Mouse (Mus musculus): ENCODE measurements around the gene Plxnb2. TPM values are rescaled to one million over a fixed set of nuclear protein-coding genes. Genes with fewer than 3 reads are reported as not detected.

Plxnb2 gene
- polyA plus RNA-seq, 1 experiment from 2014 or later: 98.5 TPM

- H3K4me1 ChIP-seq (ENCODE audit: control insufficient read depth, insufficient read depth, low read length): peaks cover 12% of the 10 kb centered on the region
- no peaks in the 10 kb centered on the region for H3K9me3 ChIP-seq (ENCODE audit: control insufficient read depth, low read length)
- no peak overlapping the region for H3K27ac ChIP-seq (ENCODE audit: low read length)
- no peak overlapping the region for H3K4me2 ChIP-seq (ENCODE audit: low read depth, low read length)
- 94% methylated on average over 6 of the region's 6 CpGs for WGBS
- no peak overlapping the region for H3K9ac ChIP-seq (ENCODE audit: low read depth, low read length)
- ATAC-seq: no peak
- no peaks in the 10 kb centered on the region for H3K36me3 ChIP-seq (ENCODE audit: control insufficient read depth, insufficient read depth, low read length)
- peaks cover 31% of the 10 kb centered on the region for H3K27me3 ChIP-seq (replicated peaks; ENCODE audit: control insufficient read depth, insufficient read depth, low read length)
- no peak overlapping the region for H3K4me3 ChIP-seq (ENCODE audit: low read length)
These were observed 42.1 kb downstream of the Plxnb2 start for GRCm38 (mm10) chr15:89138531-89138930.

- WGBS: 83% methylated on average over 7 of the region's 7 CpGs
- ATAC-seq: no peak
- no peak overlapping the region for H3K27ac ChIP-seq (ENCODE audit: low read length)
These were observed 42.6 kb downstream of the Plxnb2 start for GRCm38 (mm10) chr15:89138046-89138405.

GRCm38 (mm10) chr15:89137378-89138045 lies 43.1 kb downstream of the Plxnb2 start:
- Histone ChIP-seq H3K9me3 (ENCODE audit: control insufficient read depth, low read length) (no peaks in the 10 kb centered on the region), H3K27ac (ENCODE audit: low read length) (no peak overlapping the region), H3K27me3 (replicated peaks; ENCODE audit: control insufficient read depth, insufficient read depth, low read length) (peaks cover 29% of the 10 kb centered on the region), H3K4me3 (ENCODE audit: low read length) (no peak overlapping the region), H3K9ac (ENCODE audit: low read depth, low read length) (no peak overlapping the region), H3K36me3 (ENCODE audit: control insufficient read depth, insufficient read depth, low read length) (no peaks in the 10 kb centered on the region), H3K4me2 (ENCODE audit: low read depth, low read length) (no peak overlapping the region), H3K4me1 (ENCODE audit: control insufficient read depth, insufficient read depth, low read length) (peaks cover 12% of the 10 kb centered on the region)
- no peak for ATAC-seq
- 70% methylated on average over 11 of the region's 11 CpGs for WGBS

More at GRCm38 (mm10) chr15:89138046-89138405, 42.6 kb downstream of the Plxnb2 start:
- H3K4me2 ChIP-seq (ENCODE audit: low read depth, low read length): no peak overlapping the region
- no peaks in the 10 kb centered on the region for H3K36me3 ChIP-seq (ENCODE audit: control insufficient read depth, insufficient read depth, low read length)
- no peaks in the 10 kb centered on the region for H3K9me3 ChIP-seq (ENCODE audit: control insufficient read depth, low read length)
- H3K27me3 ChIP-seq (replicated peaks; ENCODE audit: control insufficient read depth, insufficient read depth, low read length): peaks cover 31% of the 10 kb centered on the region
- no peak overlapping the region for H3K9ac ChIP-seq (ENCODE audit: low read depth, low read length)
- no peak overlapping the region for H3K4me3 ChIP-seq (ENCODE audit: low read length)
- peaks cover 12% of the 10 kb centered on the region for H3K4me1 ChIP-seq (ENCODE audit: control insufficient read depth, insufficient read depth, low read length)

GRCm38 (mm10) chr15:89136461-89137155 lies 44.0 kb downstream of the Plxnb2 start:
- Histone ChIP-seq H3K36me3 (ENCODE audit: control insufficient read depth, insufficient read depth, low read length) (no peaks in the 10 kb centered on the region), H3K4me1 (ENCODE audit: control insufficient read depth, insufficient read depth, low read length) (peaks cover 12% of the 10 kb centered on the region), H3K4me3 (ENCODE audit: low read length) (no peak overlapping the region), H3K9ac (ENCODE audit: low read depth, low read length) (no peak overlapping the region), H3K4me2 (ENCODE audit: low read depth, low read length) (no peak overlapping the region), H3K27ac (ENCODE audit: low read length) (no peak overlapping the region), H3K27me3 (replicated peaks; ENCODE audit: control insufficient read depth, insufficient read depth, low read length) (peaks cover 24% of the 10 kb centered on the region), H3K9me3 (ENCODE audit: control insufficient read depth, low read length) (no peaks in the 10 kb centered on the region)
- ATAC-seq: no peak
- 95% methylated on average over 5 of the region's 5 CpGs for WGBS

- ATAC-seq: no peak
These were observed 49.3 kb downstream of the Plxnb2 start for GRCm38 (mm10) chr15:89131316-89131715.

GRCm38 (mm10) chr15:89130245-89130644 lies 50.3 kb downstream of the Plxnb2 start:
- Histone ChIP-seq H3K27me3 (replicated peaks; ENCODE audit: control insufficient read depth, insufficient read depth, low read length) (no peaks in the 10 kb centered on the region), H3K27ac (ENCODE audit: low read length) (no peak overlapping the region), H3K4me3 (ENCODE audit: low read length) (no peak overlapping the region), H3K9me3 (ENCODE audit: control insufficient read depth, low read length) (no peaks in the 10 kb centered on the region), H3K4me1 (ENCODE audit: control insufficient read depth, insufficient read depth, low read length) (peaks cover 12% of the 10 kb centered on the region), H3K4me2 (ENCODE audit: low read depth, low read length) (no peak overlapping the region), H3K9ac (ENCODE audit: low read depth, low read length) (no peak overlapping the region), H3K36me3 (ENCODE audit: control insufficient read depth, insufficient read depth, low read length) (no peaks in the 10 kb centered on the region; the same call in 1 of the 2 replicates)
- no peak for ATAC-seq

More at GRCm38 (mm10) chr15:89131316-89131715, 49.3 kb downstream of the Plxnb2 start:
- Histone ChIP-seq H3K4me3 (ENCODE audit: low read length) (no peak overlapping the region), H3K4me2 (ENCODE audit: low read depth, low read length) (no peak overlapping the region), H3K9me3 (ENCODE audit: control insufficient read depth, low read length) (no peaks in the 10 kb centered on the region), H3K27ac (ENCODE audit: low read length) (no peak overlapping the region), H3K36me3 (ENCODE audit: control insufficient read depth, insufficient read depth, low read length) (no peaks in the 10 kb centered on the region), H3K9ac (ENCODE audit: low read depth, low read length) (no peak overlapping the region), H3K4me1 (ENCODE audit: control insufficient read depth, insufficient read depth, low read length) (peaks cover 12% of the 10 kb centered on the region), H3K27me3 (replicated peaks; ENCODE audit: control insufficient read depth, insufficient read depth, low read length) (no peaks in the 10 kb centered on the region)
- WGBS: 78% methylated on average over 3 of the region's 3 CpGs

GRCm38 (mm10) chr15:89128382-89129350 lies 51.9 kb downstream of the Plxnb2 start, which contains the start of gene Hdac10:
TSS of gene Hdac10 (minus strand) at chr15:89128700.
- H3K27ac ChIP-seq (ENCODE audit: low read length): peak within 1 kb of the TSS; percentile 84
- ATAC-seq: peak; percentile 93
- no peaks in the 10 kb centered on the region; the same call in 1 of the 2 replicates for H3K36me3 ChIP-seq (ENCODE audit: control insufficient read depth, insufficient read depth, low read length)
- no peaks in the 10 kb centered on the region for H3K27me3 ChIP-seq (replicated peaks; ENCODE audit: control insufficient read depth, insufficient read depth, low read length)
- H3K4me3 ChIP-seq (ENCODE audit: low read length): peak within 1 kb of the TSS; percentile 72
- no peaks in the 10 kb centered on the region for H3K9me3 ChIP-seq (ENCODE audit: control insufficient read depth, low read length)
- WGBS: 3% methylated on average over 36 of the region's 36 CpGs
- peak within 1 kb of the TSS; percentile 82 for H3K9ac ChIP-seq (ENCODE audit: low read depth, low read length)
- peak within 1 kb of the TSS; percentile 74 for H3K4me2 ChIP-seq (ENCODE audit: low read depth, low read length)
- peaks cover 16% of the 10 kb centered on the region for H3K4me1 ChIP-seq (ENCODE audit: control insufficient read depth, insufficient read depth, low read length)

GRCm38 (mm10) chr15:89127364-89127940 lies 53.1 kb downstream of the Plxnb2 start:
- no peaks in the 10 kb centered on the region; the same call in 1 of the 2 replicates for H3K36me3 ChIP-seq (ENCODE audit: control insufficient read depth, insufficient read depth, low read length)
- H3K4me1 ChIP-seq (ENCODE audit: control insufficient read depth, insufficient read depth, low read length): peaks cover 22% of the 10 kb centered on the region
- ATAC-seq: no peak
- H3K4me2 ChIP-seq (ENCODE audit: low read depth, low read length): peak overlapping the region; percentile 74
- H3K4me3 ChIP-seq (ENCODE audit: low read length): peak overlapping the region; percentile 72
- H3K9ac ChIP-seq (ENCODE audit: low read depth, low read length): peak overlapping the region; percentile 82
- H3K27me3 ChIP-seq (replicated peaks; ENCODE audit: control insufficient read depth, insufficient read depth, low read length): no peaks in the 10 kb centered on the region
- 74% methylated on average over 8 of the region's 8 CpGs for WGBS
- no peaks in the 10 kb centered on the region for H3K9me3 ChIP-seq (ENCODE audit: control insufficient read depth, low read length)
- H3K27ac ChIP-seq (ENCODE audit: low read length): no peak overlapping the region
